Mouse (Mus musculus): ENCODE data around the gene Anxa1. TPM values are rescaled to one million over a fixed set of nuclear protein-coding genes. Genes with fewer than 3 reads are reported as not detected.

The Anxa1 gene
- 1.8 and 2.3 TPM in 2 replicates for polyA plus RNA-seq (2012; rRNA removed)

DNA sequence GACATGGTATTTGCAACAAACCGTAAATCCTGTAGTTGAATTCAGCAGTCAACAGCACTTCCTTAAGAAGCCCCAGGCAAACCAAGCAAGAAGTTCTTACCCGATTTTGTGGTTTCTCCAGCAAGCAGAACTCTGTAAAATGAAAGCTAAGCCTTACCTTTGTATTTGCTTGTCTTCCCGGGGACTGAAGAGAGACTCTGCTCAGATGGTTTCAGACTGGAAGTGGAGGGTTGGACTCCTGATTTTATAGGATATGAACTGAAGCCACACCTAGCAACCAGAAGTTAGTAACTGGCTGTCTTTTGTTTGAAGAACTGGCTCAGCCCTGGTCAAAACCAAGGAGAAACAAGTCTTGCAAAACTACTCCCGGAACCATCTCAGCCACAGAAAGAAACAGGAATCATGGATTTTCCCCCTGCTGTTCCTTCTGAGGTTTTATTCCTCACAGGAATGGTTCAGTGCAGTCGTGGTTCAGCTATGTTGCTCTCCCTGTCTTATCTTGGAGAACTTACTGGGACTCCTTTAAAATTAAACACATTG lies at the start of gene Anxa1:
Gene Anxa1 (minus strand): TSS at position 490 of the 540 bp plus-strand sequence.
- TF ChIP-seq CTCF (IDR thresholded peaks at IDR 0.05; ENCODE audit: extremely low read depth, insufficient read depth, low read length) (no peak), POLR2A (IDR thresholded peaks at IDR 0.05; ENCODE audit: extremely low read depth, insufficient read depth, low read length) (no peak)

DNA sequence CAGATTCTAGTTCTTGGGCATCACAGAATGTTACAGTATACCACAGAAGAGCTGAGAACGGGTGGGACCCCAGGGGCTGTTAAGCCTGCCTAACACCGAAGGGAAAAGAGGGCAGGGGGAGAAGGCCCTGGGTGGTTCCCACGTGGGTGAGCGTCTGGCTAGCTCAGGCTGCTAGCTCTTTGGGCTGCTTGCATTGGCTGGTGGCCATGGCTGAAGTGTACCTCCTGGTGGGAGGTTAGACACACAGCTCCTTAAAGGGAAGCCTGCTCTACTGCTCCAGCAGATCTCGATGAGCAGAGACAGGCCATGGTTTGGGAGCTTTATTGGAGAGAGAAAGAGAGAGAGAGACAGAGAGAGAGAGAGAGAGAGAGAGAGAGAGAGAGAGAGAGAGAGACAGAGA lies 46.3 kb upstream of the Anxa1 start:
- H3K27ac ChIP-seq (ENCODE audit: insufficient read depth, low read length) = no peak overlapping the region
- H3K4me3 ChIP-seq (ENCODE audit: insufficient read depth, low read length) = no peak overlapping the region
- TF ChIP-seq CTCF (IDR thresholded peaks at IDR 0.05; ENCODE audit: extremely low read depth, insufficient read depth, low read length) (no peak), POLR2A (IDR thresholded peaks at IDR 0.05; ENCODE audit: extremely low read depth, insufficient read depth, low read length) (no peak)
- H3K4me1 ChIP-seq (ENCODE audit: control insufficient read depth, insufficient read depth, low read length) = no peaks in the 10 kb centered on the region

More for the DNA sequence above, at the start of gene Anxa1:
- no peak within 1 kb of the TSS for H3K27ac ChIP-seq (ENCODE audit: insufficient read depth, low read length)
- H3K4me3 ChIP-seq (ENCODE audit: insufficient read depth, low read length) = no peak within 1 kb of the TSS
- no peaks in the 10 kb centered on the region for H3K4me1 ChIP-seq (ENCODE audit: control insufficient read depth, insufficient read depth, low read length)

DNA sequence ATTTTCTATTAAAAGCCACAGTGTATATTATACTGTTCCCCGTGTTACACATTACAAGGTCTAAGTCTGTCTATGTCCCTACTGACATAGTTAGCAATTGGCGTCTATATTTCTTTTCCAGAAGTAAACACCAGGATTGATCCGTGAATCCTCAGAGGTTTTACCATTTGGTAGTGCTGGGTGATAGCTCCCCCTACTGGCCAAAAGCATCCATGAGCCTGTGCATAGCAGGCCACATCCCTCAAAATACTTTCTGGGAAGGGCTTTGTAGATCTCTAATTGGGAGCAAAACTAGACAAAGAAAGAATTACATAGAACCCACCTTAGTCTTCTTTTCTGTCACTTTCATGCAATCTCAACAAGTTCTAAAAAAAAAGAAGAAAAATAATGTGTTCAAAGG lies 43.8 kb upstream of the Anxa1 start:
- TF ChIP-seq CTCF (IDR thresholded peaks at IDR 0.05; ENCODE audit: extremely low read depth, insufficient read depth, low read length) (peak; percentile 70), POLR2A (IDR thresholded peaks at IDR 0.05; ENCODE audit: extremely low read depth, insufficient read depth, low read length) (no peak)
- H3K4me1 ChIP-seq (ENCODE audit: control insufficient read depth, insufficient read depth, low read length) = no peaks in the 10 kb centered on the region
- H3K27ac ChIP-seq (ENCODE audit: insufficient read depth, low read length) = no peak overlapping the region
- H3K4me3 ChIP-seq (ENCODE audit: insufficient read depth, low read length) = no peak overlapping the region

DNA sequence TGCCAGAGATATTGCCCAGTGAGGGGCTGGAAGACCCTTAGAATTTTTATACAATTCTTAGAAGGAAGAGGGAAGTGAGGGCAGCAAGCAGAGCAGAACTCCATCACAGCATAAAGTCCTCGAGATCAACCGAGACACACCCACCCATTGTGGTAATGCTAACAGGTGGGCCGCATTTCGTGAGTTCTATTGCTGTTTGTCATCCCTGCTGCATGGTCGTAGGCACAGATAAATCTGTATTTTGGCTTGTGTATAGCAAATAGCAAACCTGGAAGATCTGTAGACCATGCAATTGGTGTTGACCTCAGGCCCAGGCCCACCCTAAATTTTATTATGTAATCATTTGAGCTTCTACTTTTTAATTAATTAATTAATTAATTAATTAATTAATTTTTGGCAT lies 43.2 kb upstream of the Anxa1 start:
- H3K4me1 ChIP-seq (ENCODE audit: control insufficient read depth, insufficient read depth, low read length) = no peaks in the 10 kb centered on the region
- H3K27ac ChIP-seq (ENCODE audit: insufficient read depth, low read length) = no peak overlapping the region
- no peak for TF ChIP-seq POLR2A (IDR thresholded peaks at IDR 0.05; ENCODE audit: extremely low read depth, insufficient read depth, low read length)
- TF ChIP-seq CTCF (IDR thresholded peaks at IDR 0.05; ENCODE audit: extremely low read depth, insufficient read depth, low read length) = no peak
- no peak overlapping the region for H3K4me3 ChIP-seq (ENCODE audit: insufficient read depth, low read length)

DNA sequence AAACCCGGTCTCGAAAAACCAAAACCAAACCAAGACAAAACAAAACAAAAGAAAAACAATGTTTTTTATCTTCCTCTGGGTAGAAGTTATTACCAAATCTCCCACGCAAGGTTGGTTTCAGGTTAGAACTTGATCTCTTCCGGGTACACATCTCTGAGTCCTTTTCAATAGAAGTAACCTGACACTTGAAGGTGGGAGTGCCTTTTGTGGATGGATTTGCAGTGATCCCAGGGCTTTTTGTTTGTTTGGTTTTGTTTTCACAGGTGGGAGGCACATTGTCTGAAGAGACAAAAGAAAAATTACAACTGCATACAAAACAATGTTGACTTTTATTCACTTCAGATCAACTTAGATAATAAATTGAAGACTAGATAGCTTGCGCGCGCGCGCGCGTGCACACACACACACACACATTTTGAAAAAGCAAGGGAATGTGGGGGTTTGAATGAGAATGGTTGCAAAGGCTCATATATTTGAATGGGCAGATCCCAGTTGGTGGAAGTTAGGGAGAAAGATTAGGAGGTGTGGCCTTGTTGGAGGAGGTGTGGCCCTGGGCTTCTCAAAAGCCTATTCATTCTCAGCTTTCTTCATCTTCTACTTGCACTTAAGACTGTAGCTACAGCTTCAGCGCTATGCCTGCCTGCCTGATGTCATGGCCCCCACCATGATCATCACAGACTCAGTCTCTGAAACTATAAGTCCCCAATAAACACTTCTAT lies 35.9 kb upstream of the Anxa1 start:
- Histone ChIP-seq H3K27ac (ENCODE audit: insufficient read depth, low read length) (no peak overlapping the region), H3K4me3 (ENCODE audit: insufficient read depth, low read length) (no peak overlapping the region), H3K4me1 (ENCODE audit: control insufficient read depth, insufficient read depth, low read length) (no peaks in the 10 kb centered on the region)
- TF ChIP-seq POLR2A (IDR thresholded peaks at IDR 0.05; ENCODE audit: extremely low read depth, insufficient read depth, low read length) = no peak
- no peak for TF ChIP-seq CTCF (IDR thresholded peaks at IDR 0.05; ENCODE audit: extremely low read depth, insufficient read depth, low read length)

DNA sequence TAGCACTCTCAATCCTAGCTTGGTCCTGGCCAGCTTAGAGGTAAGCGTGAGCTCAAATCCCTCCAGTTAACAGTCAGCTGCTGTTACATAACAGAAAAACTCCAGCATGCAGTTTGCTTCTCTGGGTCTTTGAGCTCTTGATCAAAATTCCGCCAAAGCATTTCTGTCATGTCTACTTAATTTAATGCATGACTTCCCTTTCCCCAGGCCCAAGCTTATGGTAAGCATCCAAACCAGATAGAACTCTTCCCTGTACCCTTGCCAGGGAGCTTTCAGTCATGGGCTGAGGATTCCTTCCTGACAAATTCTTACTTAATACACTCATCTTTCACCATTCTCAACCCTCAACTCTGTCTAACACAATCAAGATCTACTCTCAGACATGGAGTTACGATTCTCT lies 20.5 kb upstream of the Anxa1 start:
- no peaks in the 10 kb centered on the region for H3K4me1 ChIP-seq (ENCODE audit: control insufficient read depth, insufficient read depth, low read length)
- TF ChIP-seq CTCF (IDR thresholded peaks at IDR 0.05; ENCODE audit: extremely low read depth, insufficient read depth, low read length) (no peak), POLR2A (IDR thresholded peaks at IDR 0.05; ENCODE audit: extremely low read depth, insufficient read depth, low read length) (no peak)
- no peak overlapping the region for H3K27ac ChIP-seq (ENCODE audit: insufficient read depth, low read length)
- H3K4me3 ChIP-seq (ENCODE audit: insufficient read depth, low read length) = no peak overlapping the region

DNA sequence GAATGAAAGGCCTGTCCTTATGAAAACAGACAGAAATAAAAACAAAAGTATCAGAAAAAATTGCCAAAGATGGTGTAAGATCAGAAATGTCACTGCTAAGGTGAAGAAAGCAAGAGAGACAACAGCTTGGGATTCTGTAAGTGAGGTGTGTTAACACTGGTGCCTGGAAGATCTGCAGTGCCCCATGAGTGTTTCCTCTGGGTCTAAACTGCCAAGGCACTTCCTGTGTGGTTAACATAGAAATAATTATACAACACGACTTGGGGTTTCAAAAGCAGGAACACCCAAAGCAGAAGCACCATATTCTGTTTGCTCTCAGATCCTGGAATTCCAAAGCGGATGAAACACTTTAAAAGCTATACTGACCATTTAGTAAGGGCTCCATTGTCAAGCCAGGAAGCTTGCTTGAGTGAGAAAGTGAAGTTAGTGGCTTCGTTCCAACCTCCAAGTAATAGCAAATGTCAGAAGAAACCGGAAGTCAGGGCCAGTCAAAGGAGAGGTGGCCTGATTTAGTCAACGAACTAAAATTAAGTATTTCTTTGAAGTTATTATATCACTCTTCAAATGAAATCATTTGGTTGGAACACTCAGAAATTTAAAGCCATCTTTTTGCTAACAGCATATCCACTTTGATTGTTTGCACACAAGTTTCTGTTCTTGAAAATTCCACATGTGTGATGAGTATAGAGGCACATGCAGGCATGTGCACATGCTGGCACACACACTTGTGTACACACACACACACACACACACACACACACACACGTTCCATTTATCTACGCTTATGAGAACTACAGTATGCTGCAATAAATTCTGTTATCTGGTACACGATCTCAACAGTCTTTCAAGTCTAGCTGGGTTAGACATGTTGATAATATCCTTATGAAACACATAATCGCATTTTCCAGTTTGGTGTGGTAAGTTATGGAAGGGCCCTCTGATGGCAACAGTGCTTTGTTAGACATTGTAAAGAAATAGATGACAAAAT lies 19.1 kb upstream of the Anxa1 start:
- H3K27ac ChIP-seq (ENCODE audit: insufficient read depth, low read length) = no peak overlapping the region
- TF ChIP-seq POLR2A (IDR thresholded peaks at IDR 0.05; ENCODE audit: extremely low read depth, insufficient read depth, low read length) (no peak), CTCF (IDR thresholded peaks at IDR 0.05; ENCODE audit: extremely low read depth, insufficient read depth, low read length) (no peak)
- no peaks in the 10 kb centered on the region for H3K4me1 ChIP-seq (ENCODE audit: control insufficient read depth, insufficient read depth, low read length)
- no peak overlapping the region for H3K4me3 ChIP-seq (ENCODE audit: insufficient read depth, low read length)

DNA sequence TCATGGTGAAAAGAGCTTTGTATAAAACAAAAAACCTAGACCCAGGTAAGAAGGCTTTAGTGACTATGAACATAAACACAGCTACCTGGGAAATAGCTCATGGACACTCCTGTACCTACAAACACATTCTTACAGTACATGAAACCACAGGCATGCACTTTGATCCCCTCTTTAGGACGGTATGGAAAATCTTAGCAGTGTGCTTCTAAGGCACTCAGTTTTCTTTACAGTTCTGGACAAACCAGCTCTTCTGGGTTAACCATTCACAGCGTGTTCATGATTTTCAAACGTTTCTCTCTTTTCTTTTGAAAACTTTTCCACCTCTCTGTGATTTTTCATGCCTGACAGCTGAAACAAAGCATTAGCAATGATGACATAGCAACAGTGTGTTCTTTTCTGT lies 15.7 kb upstream of the Anxa1 start:
- Histone ChIP-seq H3K27ac (ENCODE audit: insufficient read depth, low read length) (no peak overlapping the region), H3K4me1 (ENCODE audit: control insufficient read depth, insufficient read depth, low read length) (no peaks in the 10 kb centered on the region), H3K4me3 (ENCODE audit: insufficient read depth, low read length) (no peak overlapping the region)
- TF ChIP-seq CTCF (IDR thresholded peaks at IDR 0.05; ENCODE audit: extremely low read depth, insufficient read depth, low read length) (no peak), POLR2A (IDR thresholded peaks at IDR 0.05; ENCODE audit: extremely low read depth, insufficient read depth, low read length) (no peak)

DNA sequence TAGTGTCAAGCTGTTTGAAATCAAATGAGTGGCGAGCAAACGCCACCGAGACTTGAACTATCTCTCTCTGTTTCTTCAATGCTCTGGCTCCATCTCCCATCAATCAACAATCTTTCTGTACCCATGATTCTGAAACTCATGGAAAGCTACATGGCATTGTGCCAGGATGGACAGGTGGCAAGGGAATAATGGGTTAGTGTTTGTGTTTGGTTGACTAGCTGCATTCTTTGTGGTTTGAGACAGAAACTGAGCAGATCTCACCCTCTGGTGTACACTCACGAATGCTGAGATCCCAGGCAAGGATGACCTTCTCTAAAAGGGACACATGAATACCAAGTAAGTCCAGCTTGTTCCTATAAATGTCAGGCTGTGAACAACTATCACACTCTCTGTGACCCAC lies 14.3 kb upstream of the Anxa1 start:
- Histone ChIP-seq H3K27ac (ENCODE audit: insufficient read depth, low read length) (no peak overlapping the region), H3K4me3 (ENCODE audit: insufficient read depth, low read length) (no peak overlapping the region), H3K4me1 (ENCODE audit: control insufficient read depth, insufficient read depth, low read length) (no peaks in the 10 kb centered on the region)
- TF ChIP-seq POLR2A (IDR thresholded peaks at IDR 0.05; ENCODE audit: extremely low read depth, insufficient read depth, low read length) (no peak), CTCF (IDR thresholded peaks at IDR 0.05; ENCODE audit: extremely low read depth, insufficient read depth, low read length) (no peak)
